Mouse (Mus musculus): Measurements from ENCODE around the gene A930002H24Rik.
"Not testable (repeated sequence)": the region's sequence is repeated elsewhere in the genome, so short reads cannot be mapped to it uniquely, and the experiment has no call there.

The A930002H24Rik gene

DNA sequence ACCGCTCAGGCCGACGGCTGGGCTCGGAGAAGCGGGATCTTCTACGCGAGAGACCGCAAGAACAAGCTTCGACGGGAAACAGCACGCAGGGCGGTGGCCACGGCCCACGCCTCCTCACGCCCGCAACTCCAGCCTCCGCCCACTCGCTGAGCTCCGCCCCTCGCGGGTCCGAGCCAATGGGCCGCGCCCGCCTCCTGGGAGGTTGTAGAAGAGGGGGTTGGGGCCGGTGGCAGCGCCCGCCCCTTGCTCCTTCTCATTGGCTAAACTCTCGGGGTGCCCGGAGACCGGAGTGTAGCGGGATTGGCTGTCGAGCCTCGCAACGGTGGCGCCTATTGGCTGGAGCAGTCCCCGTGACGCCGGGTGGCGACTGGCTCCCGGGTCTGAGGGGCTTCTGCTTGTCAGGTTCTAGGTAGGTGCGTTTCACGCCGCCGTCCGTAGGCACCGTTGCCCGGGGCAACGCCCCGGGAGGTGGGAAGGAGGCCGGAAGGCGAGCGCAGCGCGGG, at the start of gene A930002H24Rik:
Gene A930002H24Rik (minus strand): TSS at position 145 of the 503 bp plus-strand sequence.
- in situ Hi-C loops (cut with MboI; ENCODE audit: low sequenced_read_pairs) = no loop called here

DNA sequence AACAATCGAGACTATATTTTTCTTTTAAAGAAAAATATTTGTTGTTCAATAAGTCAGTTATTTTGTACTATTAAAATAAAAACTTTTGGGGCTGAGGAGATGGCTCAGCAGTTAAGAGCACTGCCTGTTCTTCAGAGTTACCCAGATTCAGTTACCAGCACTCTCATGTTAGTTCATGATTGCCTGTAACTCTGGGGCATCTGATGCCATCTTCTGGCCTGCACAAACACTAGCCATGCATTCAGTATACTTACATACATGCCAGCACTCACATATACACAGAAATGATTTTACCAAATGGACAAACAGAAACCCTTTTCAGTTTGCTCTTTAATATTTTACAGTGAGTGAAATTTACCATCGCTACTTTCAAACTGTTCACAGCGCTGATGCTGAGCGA, 45.7 kb upstream of the A930002H24Rik start:
- in situ Hi-C loops (cut with MboI; ENCODE audit: low sequenced_read_pairs) = no loop called here

DNA sequence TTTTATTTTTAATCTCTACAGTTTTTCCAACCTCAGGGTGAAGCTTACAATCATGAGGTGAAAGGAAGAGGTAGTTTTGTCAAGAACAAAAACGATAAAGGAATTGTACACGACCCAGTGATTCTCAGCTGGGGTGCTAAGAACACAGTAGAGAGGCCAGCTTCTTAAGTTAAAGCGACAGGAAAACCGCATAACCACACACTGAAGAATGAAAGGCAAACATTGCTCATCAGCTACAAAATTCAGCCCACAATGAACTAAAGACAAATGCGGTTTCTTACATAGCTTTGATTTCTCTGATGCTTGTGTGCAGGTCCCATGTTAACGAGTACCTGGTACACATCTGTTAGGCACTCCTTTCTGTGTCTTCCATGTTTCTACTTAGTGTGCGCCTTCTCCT, 33.5 kb upstream of the A930002H24Rik start:
- in situ Hi-C loops (cut with MboI; ENCODE audit: low sequenced_read_pairs) = no loop called here

DNA sequence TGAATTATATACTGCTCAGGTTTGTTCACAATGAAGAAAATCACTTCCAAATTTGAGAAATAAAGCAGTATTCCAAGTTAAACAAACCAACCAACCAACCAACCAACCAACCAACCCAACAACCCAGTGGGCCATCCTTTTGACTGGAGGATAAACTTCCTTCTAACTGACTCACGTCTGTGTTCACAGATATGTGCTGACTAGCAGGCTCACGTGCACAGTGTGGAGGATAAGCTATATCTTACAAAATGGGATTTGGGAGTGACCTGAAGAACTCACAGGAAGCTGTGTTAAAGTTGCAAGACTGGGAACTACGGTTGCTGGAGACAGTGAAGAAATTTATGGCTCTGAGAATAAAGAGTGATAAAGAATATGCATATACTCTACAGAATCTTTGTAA, 32.2 kb upstream of the A930002H24Rik start:
- in situ Hi-C loops (cut with MboI; ENCODE audit: low sequenced_read_pairs) = no loop called here

DNA sequence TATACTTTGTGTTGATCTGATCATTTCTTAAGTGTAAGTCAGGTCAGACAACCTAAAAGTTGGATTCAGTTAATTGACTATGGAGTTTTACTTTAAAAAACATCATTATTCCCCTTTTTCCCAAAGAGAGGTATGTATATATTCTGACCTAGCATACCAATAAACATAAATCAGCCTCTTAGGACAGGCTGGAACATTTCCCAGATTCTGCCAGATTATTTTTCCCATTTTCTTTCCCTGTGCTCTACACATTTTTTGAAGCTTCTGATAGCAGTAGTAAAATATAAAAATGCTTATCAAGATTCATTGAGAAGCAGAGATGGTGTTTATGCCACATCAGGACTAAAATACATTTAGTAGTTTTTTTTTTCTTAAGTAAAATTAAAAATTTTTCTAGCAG, 27.0 kb upstream of the A930002H24Rik start:
- in situ Hi-C loops (cut with MboI; ENCODE audit: low sequenced_read_pairs) = no loop called here

DNA sequence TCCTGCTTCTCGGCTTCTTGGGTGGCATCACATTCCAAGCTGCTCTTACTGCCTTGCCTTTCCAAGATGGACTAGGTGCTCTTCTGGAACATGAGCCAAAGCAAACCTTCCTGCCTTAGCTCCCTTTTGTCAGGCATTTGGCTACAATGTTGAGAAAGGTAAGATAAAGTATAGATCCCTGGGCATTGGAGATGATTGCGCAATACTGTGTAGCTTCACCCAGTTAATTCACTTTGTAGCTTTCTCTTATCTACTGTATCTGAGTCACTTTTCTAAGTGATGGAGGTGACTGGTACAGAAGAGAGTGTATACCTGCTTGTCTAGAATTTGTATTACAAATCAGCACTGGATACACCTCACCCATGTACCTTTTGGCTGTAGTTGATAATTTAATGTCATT, 23.4 kb upstream of the A930002H24Rik start:
- in situ Hi-C loops (cut with MboI; ENCODE audit: low sequenced_read_pairs) = no loop called here

DNA sequence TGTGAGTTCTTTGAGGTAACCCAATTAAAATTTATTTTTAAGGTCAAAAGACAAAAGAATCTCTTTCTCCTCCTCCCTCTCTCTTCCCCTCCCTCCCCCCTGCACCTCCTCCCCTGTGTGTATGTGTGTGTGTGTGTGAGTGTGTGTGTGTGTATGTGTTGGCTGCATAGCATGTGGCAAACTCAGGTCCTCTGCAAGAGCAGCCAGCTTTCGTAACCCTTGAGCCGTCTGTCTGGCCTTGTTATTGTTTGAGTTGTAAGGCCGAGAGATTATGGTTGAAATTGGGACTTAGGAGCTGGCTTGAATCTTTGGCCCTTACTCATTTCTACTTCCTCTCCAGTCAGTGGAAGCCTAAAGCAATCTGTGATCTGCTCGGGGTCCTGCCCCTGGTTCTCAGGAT, 16.4 kb upstream of the A930002H24Rik start:
- in situ Hi-C loops (cut with MboI; ENCODE audit: low sequenced_read_pairs) = no loop called here

DNA sequence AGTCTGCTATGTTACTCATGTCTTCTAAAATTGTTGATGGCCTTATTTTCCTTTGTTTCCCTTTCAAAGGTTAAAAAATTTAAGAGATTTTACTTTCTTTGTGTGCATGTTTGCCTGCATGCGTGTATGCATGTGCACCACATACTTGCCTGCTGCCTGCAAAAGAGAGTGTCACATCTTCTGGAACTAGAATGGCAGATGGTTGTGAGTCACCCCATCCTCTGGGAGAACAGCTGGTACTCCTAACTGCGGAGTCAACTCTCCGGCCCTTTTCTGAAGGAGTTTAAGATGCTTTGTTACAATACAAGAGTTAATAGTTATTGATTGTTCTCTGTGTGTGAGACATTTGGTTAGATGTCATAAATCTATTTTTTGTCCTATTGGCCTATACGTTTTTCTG, 15.3 kb upstream of the A930002H24Rik start:
- in situ Hi-C loops (cut with MboI; ENCODE audit: low sequenced_read_pairs) = no loop called here

DNA sequence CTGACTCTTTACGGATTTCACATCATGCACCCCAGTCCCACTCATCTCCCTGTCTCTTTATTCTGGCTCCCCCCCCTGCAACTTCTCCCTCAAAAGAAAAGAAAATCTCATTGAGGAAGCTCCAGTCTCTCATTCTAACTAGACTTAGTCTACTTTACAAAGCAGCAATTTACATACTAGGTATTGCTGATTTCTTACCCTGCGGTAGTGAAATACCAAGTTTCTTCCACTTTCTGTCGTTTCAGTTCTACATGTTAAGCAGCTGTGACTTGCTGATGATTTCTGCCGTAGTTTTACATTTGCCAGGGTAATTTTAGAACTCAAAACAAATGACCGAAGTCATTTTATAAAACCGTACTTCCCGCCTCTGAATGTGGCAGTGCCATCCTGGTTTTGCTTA, 8.2 kb upstream of the A930002H24Rik start:
- in situ Hi-C loops (cut with MboI; ENCODE audit: low sequenced_read_pairs) = no loop called here

DNA sequence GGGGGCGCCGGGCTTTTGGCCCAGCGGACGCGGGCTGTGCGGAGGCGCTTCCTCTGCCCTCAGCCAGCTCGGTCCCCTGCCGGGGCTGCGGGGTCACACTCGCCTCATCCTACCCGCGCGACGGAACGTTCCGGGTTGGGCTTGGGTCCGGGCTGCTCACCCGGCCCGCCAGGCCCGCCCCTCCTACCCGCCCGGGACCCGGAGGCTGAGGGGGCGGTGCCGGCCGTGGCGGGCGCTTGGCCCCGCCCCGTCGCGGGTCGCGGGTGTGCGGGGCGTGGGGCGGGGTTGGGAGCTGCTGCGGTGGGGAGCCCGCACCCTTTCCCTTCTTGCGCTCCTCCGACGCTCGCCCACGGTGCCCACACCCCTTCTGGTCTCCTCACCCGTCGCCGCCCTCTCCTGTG, 580 bp upstream of the A930002H24Rik start:
- in situ Hi-C loops (cut with MboI; ENCODE audit: low sequenced_read_pairs) = no loop called here

DNA sequence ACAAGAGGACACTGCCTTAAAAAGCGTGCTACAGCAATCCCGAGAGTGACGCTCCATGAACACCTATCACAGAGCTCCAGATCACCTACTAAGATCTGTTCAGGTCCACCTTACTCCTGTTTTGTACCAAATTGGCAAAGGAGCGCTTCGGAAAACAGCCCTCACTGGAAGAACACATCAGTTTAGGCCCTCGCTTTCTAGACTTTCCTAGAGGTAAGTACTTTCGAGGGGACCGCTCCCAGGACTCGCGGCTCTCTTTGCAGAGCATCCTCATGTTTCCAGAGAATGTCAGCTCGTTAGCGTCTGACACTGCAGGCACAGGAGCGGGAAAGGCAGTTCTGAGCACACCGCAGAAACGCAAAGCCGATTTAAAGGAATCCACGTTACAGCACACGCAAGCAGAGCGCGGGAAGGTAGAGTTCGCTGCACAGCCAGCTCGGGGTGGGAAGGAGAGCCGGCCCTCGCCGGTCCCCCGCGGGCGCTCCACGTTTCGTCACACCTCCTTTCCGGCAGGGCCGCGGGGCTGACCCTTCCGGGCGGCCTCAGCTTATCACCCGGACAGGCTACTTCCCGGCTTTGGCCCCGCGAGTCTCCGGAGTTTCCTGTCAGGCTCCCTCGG, 470 bp downstream of the A930002H24Rik start, which contains the start of gene Fer:
Gene Fer (plus strand): TSS at position 51 of the 619 bp plus-strand sequence.
- in situ Hi-C loops (cut with MboI; ENCODE audit: low sequenced_read_pairs) = no loop called here

DNA sequence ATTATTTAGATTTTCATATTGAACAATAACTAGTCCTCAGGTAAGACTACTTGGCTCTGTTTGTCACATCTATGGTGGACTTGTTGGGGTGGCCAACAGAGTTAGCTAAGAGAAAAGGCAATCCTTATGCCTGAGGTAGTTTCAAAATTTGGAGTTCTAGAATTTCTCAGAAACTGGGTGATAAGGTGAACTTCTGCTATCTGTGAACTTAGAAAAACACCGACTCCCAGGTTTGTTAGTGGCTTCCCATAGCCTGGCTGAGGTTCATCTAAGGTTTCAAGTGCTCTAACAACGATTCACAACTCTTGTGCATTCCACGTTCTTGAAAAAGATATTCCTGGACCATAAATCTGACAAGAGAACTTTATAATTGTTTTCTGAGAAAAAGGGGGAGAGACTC, 1.2 kb downstream of the A930002H24Rik start:
- in situ Hi-C loops (cut with MboI; ENCODE audit: low sequenced_read_pairs) = no loop called here

DNA sequence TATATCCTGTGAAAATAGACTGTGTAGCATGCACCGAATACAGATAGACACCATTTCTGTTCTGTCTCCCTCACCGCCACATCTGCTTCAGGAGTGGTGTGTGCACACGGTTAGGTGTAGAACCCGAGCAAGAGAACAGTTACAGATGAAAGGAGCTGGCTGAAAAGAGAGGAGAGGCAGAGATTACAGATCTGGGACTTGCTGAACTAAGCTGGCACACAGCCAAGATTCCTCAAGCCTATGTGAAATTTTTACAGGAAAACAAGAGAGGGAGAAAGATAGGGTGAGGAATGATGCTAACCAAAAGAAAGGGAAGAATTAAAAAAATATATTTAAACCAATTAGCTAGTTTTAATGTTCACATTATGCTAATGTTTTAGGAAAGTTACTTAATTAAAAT, 2.6 kb downstream of the A930002H24Rik start:
- in situ Hi-C loops (cut with MboI; ENCODE audit: low sequenced_read_pairs) = no loop called here

DNA sequence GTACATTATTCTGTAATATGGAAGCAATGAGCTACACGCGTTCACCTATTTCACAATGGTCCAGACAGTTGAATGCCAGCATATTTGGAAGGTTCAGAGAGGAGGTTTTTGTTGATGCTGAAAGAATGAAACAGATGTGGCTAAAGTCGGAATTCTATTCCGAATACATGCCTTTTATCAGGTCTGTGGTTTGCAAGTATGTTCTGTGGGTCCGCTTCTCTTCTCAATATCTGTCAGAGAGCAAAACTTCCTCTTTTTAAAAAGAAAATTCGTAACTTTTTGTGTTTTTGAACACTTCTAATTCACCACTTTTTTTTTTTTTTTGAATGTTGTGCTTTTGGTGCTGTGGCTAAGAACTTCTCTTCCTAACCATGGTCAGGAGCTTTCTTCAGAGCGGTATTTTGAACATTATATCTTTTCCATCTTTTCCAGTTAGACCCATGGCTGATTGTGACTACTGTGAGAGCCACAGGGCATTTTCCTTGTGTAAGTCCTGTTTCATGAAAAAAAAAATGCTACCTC, 6.5 kb downstream of the A930002H24Rik start:
- in situ Hi-C loops (cut with MboI; ENCODE audit: low sequenced_read_pairs) = no loop called here

DNA sequence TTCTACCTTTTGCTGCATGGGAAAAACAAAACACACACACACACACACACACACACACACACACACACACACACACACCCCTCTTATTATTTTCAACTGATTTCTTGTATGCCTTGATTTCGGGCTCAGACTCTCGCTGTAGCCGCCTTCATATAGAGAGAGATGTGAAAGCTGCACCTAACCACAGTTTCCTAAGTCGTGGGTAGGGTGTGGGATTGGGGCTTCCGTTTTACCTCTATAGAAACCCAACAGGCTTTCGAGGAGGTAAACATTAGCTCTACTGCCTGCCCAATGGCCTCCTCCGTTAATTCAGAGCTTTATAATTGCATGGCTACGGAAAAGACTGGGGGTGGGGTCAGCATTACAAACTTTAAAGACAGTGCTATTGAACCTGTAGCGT, 13.6 kb downstream of the A930002H24Rik start:
- in situ Hi-C loops (cut with MboI; ENCODE audit: low sequenced_read_pairs) = no loop called here

DNA sequence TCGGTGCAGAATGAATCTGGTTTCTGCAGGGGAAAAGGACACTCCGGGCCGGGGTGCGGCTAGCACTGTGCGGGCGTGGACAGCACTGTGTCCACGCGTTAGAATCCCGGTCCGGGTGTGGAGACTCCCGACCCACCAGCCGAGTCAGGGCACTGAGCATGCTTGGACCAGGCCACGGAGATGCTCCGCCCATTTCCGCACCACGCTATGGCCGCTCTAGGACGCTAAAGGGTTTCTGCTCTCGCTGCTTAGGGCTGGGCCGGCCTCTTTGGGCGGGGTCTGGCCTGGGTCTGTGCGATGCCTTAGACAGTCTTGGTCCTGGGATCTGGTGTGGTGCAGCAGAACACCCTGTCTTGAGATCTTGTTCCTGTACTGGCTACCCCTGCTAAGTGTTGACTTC, 14.0 kb downstream of the A930002H24Rik start:
- in situ Hi-C loops (cut with MboI; ENCODE audit: low sequenced_read_pairs) = no loop called here

DNA sequence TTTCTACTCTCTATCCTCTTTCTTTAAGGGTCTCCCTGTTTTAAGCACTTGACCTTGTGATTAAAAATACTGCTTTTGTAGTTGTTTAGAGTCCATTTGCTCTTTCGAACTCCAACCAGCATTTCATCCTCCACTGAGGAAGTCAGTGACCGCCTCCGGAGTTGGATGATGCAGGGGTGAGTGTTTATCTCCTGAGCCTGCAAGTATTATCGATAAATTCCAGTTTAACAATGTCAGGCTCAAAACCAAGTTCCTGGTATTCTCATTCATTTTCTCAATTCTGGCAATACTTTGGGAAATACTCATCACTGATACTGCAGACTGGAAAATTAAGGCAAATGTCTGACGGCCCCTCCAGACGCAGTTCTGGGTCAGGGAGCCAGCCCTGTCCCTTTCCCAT, 14.4 kb downstream of the A930002H24Rik start:
- in situ Hi-C loops (cut with MboI; ENCODE audit: low sequenced_read_pairs) = no loop called here

DNA sequence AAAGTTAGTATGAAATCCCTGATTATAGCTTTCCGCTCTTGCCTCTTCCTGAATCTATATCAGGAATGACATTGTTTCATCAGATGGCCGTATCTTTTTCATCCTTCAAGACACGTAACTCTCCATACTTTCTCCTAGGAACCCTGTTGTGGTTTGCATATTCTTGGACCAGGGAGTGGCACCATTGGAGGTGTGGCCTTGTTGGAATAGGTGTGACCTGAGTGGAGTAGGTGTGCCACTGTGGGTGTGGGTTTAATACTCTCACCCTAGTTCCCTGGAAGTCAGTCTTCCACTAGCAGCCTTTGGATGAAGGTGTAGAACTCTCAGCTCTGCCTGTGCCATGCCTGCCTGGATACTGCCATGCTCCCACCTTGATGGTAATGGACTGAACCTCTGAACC, 17.8 kb downstream of the A930002H24Rik start:
- in situ Hi-C loops (cut with MboI; ENCODE audit: low sequenced_read_pairs) = not testable (repeated sequence)

DNA sequence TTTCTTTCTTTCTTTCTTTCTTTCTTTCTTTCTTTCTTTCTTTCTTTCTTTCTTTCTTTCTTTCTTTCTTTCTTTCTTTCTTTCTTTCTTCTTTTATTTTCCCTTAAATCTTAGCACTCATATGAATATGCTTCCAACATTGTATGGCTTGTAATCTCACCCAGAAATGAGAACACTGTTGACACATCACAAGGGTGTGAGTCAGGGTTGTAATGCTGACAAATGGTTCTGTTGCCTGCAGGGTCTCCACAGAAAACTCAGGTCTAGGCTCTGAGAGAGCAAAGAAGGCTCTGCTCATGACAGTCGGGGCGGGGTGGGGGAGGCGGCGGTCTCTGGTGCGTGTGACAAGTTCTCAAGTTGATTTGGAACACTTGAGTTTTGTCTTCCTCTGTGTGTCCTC, 18.7 kb downstream of the A930002H24Rik start:
- in situ Hi-C loops (cut with MboI; ENCODE audit: low sequenced_read_pairs) = no loop called here

DNA sequence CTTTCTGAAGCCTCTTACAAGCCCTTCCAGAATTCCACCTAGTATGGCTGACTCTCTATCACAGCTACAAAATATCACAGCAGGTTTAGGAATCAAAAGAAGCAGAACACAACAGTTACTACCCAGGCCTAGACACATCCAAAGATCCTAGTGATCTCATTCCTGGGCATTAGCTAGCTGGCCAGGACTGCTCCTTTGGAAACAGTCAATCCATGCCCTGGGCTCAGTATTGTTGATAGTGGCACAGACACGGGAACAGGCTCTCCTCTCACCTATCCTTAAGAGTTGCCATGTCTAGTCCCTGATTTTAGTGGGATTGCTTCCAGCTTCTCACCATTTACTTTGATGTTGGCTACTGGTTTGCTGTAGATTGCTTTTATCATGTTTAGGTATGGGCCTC, 21.4 kb downstream of the A930002H24Rik start:
- in situ Hi-C loops (cut with MboI; ENCODE audit: low sequenced_read_pairs) = no loop called here

DNA sequence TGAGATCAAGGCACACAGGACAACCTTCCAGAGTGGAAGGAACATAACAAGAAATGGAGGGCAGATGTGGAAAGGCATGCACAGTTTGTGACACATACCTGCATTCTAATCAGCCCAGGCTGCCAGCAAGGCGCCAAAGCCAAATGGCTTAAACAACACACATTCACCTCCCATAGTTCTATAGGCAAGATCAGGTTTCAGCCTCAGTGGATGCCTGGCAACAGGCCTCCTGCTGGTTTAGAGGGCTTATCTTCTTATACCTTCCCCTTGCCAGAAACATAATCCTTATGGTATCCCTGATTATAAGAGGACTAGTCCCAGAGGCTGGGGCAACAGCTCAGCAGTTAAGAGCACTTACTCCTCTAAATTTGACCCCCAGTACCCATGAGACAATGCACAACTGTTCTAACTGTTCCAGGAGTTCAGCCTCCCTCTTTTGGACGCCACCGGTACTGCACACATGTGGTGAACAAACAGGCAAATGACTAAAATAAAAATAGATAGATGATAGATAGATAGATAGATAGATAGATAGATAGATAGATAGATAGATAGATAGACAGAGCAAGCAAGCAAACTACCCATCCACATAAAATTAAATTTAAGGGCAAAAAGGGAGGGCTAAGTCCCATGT, 23.8 kb downstream of the A930002H24Rik start:
- in situ Hi-C loops (cut with MboI; ENCODE audit: low sequenced_read_pairs) = no loop called here

DNA sequence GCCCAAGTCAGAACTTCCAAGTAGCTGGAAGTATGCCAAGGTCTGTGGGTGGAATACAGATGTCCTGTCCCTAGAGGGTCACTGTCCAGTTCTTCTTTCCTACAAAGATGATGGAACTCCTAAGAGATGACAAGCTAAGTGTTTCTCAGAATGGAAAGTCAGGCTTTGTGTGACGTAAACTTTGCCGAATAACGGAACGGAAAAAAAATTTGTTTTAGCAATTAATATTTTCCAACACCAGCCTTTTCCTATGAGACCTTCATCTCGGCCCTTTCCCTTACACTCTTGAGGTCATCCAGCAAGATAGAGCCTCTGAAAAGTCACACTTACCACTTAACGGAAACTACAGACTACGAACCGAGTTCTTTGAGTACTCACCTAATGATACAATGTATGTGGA, 25.4 kb downstream of the A930002H24Rik start:
- in situ Hi-C loops (cut with MboI; ENCODE audit: low sequenced_read_pairs) = no loop called here
